Mouse (Mus musculus): ENCODE measurements around the gene Nme6. TPM values are rescaled to one million over a fixed set of nuclear protein-coding genes. Genes with fewer than 3 reads are reported as not detected.

Gene Nme6
- polyA plus RNA-seq, 1 experiment = 14.6 TPM

GRCm38 (mm10) chr9:109833088-109833412 is 501 bp downstream of the Nme6 start:
- H3K27ac ChIP-seq (ENCODE audit: insufficient read depth, low read depth, low read length) = no peak overlapping the region
- H3K4me1 ChIP-seq (ENCODE audit: control insufficient read depth, insufficient read depth, insufficient read length, low read length) = peaks cover 5% of the 10 kb centered on the region; the same call in 1 of the 2 replicates
- WGBS = 3% methylated on average over 6 of the region's 6 CpGs
- H3K27me3 ChIP-seq (ENCODE audit: control insufficient read depth, insufficient read depth, low read length) = no peaks in the 10 kb centered on the region
- peak overlapping the region; percentile 92 for H3K4me3 ChIP-seq (ENCODE audit: low read depth, low read length)
- TF ChIP-seq CTCF (IDR thresholded peaks at IDR 0.05; ENCODE audit: extremely low read depth, insufficient read length, insufficient replicate concordance, low read depth, low read length) (no peak), POLR2A (IDR thresholded peaks at IDR 0.05; ENCODE audit: low read depth, low read length) (no peak)
- peaks cover 1% of the 10 kb centered on the region; the same call in 1 of the 2 replicates for H3K36me3 ChIP-seq (ENCODE audit: control insufficient read depth, insufficient read depth, low read length)

- no peaks in the 10 kb centered on the region for H3K27me3 ChIP-seq (ENCODE audit: control insufficient read depth, insufficient read depth, low read length)
- no peak within 1 kb of the TSS for H3K4me3 ChIP-seq (ENCODE audit: low read depth, low read length)
- WGBS = 51% methylated on average over 6 of the region's 6 CpGs
- no peaks in the 10 kb centered on the region for H3K4me1 ChIP-seq (ENCODE audit: control insufficient read depth, insufficient read depth, insufficient read length, low read length)
- no peak within 1 kb of the TSS for H3K27ac ChIP-seq (ENCODE audit: insufficient read depth, low read depth, low read length)
- TF ChIP-seq CTCF (IDR thresholded peaks at IDR 0.05; ENCODE audit: extremely low read depth, insufficient read length, insufficient replicate concordance, low read depth, low read length) (no peak), POLR2A (IDR thresholded peaks at IDR 0.05; ENCODE audit: low read depth, low read length) (no peak)
- no peaks in the 10 kb centered on the region for H3K36me3 ChIP-seq (ENCODE audit: control insufficient read depth, insufficient read depth, low read length)
Measured at GRCm38 (mm10) chr9:109849312-109849758, 16.8 kb downstream of the Nme6 start, which contains the start of gene Camp. Gene Camp, minus strand, starts transcription at chr9:109849617.

- Histone ChIP-seq H3K27ac (ENCODE audit: insufficient read depth, low read depth, low read length) (no peak overlapping the region), H3K4me3 (ENCODE audit: low read depth, low read length) (no peak overlapping the region), H3K4me1 (ENCODE audit: control insufficient read depth, insufficient read depth, insufficient read length, low read length) (no peaks in the 10 kb centered on the region), H3K36me3 (ENCODE audit: control insufficient read depth, insufficient read depth, low read length) (no peaks in the 10 kb centered on the region), H3K27me3 (ENCODE audit: control insufficient read depth, insufficient read depth, low read length) (no peaks in the 10 kb centered on the region)
- WGBS = 76% methylated on average over 5 of the region's 5 CpGs
- TF ChIP-seq POLR2A (IDR thresholded peaks at IDR 0.05; ENCODE audit: low read depth, low read length) (no peak), CTCF (IDR thresholded peaks at IDR 0.05; ENCODE audit: extremely low read depth, insufficient read length, insufficient replicate concordance, low read depth, low read length) (no peak)
Measured at GRCm38 (mm10) chr9:109850099-109850498, 17.6 kb downstream of the Nme6 start.

GRCm38 (mm10) chr9:109854341-109854740 is 21.8 kb downstream of the Nme6 start:
- Histone ChIP-seq H3K27ac (ENCODE audit: insufficient read depth, low read depth, low read length) (no peak overlapping the region), H3K27me3 (ENCODE audit: control insufficient read depth, insufficient read depth, low read length) (no peaks in the 10 kb centered on the region), H3K36me3 (ENCODE audit: control insufficient read depth, insufficient read depth, low read length) (no peaks in the 10 kb centered on the region), H3K4me1 (ENCODE audit: control insufficient read depth, insufficient read depth, insufficient read length, low read length) (no peaks in the 10 kb centered on the region), H3K4me3 (ENCODE audit: low read depth, low read length) (no peak overlapping the region)
- WGBS = 86% methylated on average over 2 of the region's 2 CpGs
- TF ChIP-seq POLR2A (IDR thresholded peaks at IDR 0.05; ENCODE audit: low read depth, low read length) (no peak), CTCF (IDR thresholded peaks at IDR 0.05; ENCODE audit: extremely low read depth, insufficient read length, insufficient replicate concordance, low read depth, low read length) (no peak)

GRCm38 (mm10) chr9:109855947-109856346 is 23.4 kb downstream of the Nme6 start:
- TF ChIP-seq POLR2A (IDR thresholded peaks at IDR 0.05; ENCODE audit: low read depth, low read length) (no peak), CTCF (IDR thresholded peaks at IDR 0.05; ENCODE audit: extremely low read depth, insufficient read length, insufficient replicate concordance, low read depth, low read length) (no peak)
- Histone ChIP-seq H3K27me3 (ENCODE audit: control insufficient read depth, insufficient read depth, low read length) (no peaks in the 10 kb centered on the region), H3K4me1 (ENCODE audit: control insufficient read depth, insufficient read depth, insufficient read length, low read length) (no peaks in the 10 kb centered on the region), H3K4me3 (ENCODE audit: low read depth, low read length) (no peak overlapping the region), H3K36me3 (ENCODE audit: control insufficient read depth, insufficient read depth, low read length) (no peaks in the 10 kb centered on the region), H3K27ac (ENCODE audit: insufficient read depth, low read depth, low read length) (no peak overlapping the region)
- WGBS = 56% methylated on average over 6 of the region's 6 CpGs

GRCm38 (mm10) chr9:109862397-109863044 is 30.0 kb downstream of the Nme6 start:
- no peaks in the 10 kb centered on the region for H3K27me3 ChIP-seq (ENCODE audit: control insufficient read depth, insufficient read depth, low read length)
- H3K4me3 ChIP-seq (ENCODE audit: low read depth, low read length) = no peak overlapping the region
- H3K27ac ChIP-seq (ENCODE audit: insufficient read depth, low read depth, low read length) = no peak overlapping the region
- H3K36me3 ChIP-seq (ENCODE audit: control insufficient read depth, insufficient read depth, low read length) = no peaks in the 10 kb centered on the region
- H3K4me1 ChIP-seq (ENCODE audit: control insufficient read depth, insufficient read depth, insufficient read length, low read length) = no peaks in the 10 kb centered on the region
- 10% methylated on average over 20 of the region's 20 CpGs for WGBS
- TF ChIP-seq CTCF (IDR thresholded peaks at IDR 0.05; ENCODE audit: extremely low read depth, insufficient read length, insufficient replicate concordance, low read depth, low read length) (peak; percentile 98), POLR2A (IDR thresholded peaks at IDR 0.05; ENCODE audit: low read depth, low read length) (no peak)

DNA sequence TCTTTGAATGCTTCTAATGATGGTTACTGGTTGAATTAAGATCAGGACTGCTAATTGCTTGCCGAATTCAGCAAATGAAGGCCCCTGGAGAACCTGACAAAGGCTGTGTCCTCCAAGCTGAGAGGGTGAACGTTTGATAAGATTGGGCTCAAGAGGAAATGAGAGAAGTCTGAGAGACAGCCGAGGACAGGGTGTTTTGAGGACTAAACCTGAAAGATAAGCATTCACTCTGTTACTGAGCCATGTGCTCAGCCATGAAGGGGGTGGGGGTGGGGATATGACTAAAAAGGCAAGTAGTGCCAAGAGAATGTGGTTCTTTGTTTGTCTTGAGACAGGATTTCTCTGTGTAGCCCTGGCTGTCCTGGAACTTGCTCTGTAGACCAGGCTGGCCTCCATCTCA is 30.5 kb downstream of the Nme6 start:
- 20% methylated on average over 3 of the region's 3 CpGs for WGBS
- no peak overlapping the region for H3K27ac ChIP-seq (ENCODE audit: insufficient read depth, low read depth, low read length)
- no peaks in the 10 kb centered on the region for H3K36me3 ChIP-seq (ENCODE audit: control insufficient read depth, insufficient read depth, low read length)
- no peak overlapping the region for H3K4me3 ChIP-seq (ENCODE audit: low read depth, low read length)
- no peaks in the 10 kb centered on the region for H3K27me3 ChIP-seq (ENCODE audit: control insufficient read depth, insufficient read depth, low read length)
- TF ChIP-seq CTCF (IDR thresholded peaks at IDR 0.05; ENCODE audit: extremely low read depth, insufficient read length, insufficient replicate concordance, low read depth, low read length) (no peak), POLR2A (IDR thresholded peaks at IDR 0.05; ENCODE audit: low read depth, low read length) (no peak)
- H3K4me1 ChIP-seq (ENCODE audit: control insufficient read depth, insufficient read depth, insufficient read length, low read length) = no peaks in the 10 kb centered on the region
